Mouse (Mus musculus): ENCODE measurements around the gene Wwtr1. TPM values are rescaled to one million over a fixed set of nuclear protein-coding genes. Genes with fewer than 3 reads are reported as not detected.

The Wwtr1 gene
- 12.9 TPM for polyA plus RNA-seq (2014; fragmentation: Illumina TruSeq; extraction: RNeasy Lipid Tissue Mini Kit (QIAGEN cat#74804); ENCODE audit: low read depth, low replicate concordance)

GRCm38 (mm10) chr3:57575660-57576055 is at the start of gene Wwtr1:
Gene Wwtr1, minus strand, starts transcription at chr3:57575910.

GRCm38 (mm10) chr3:57425089-57425730 is 150.5 kb downstream of the Wwtr1 start, which contains the start of gene Tm4sf4:
Gene Tm4sf4, plus strand, starts transcription at chr3:57425314.

Other genes with a start within 250 kb of the Wwtr1 start
- gene Tm4sf4, start 150.6 kb downstream of the Wwtr1 start, polyA plus RNA-seq (2014; fragmentation: Illumina TruSeq; extraction: RNeasy Lipid Tissue Mini Kit (QIAGEN cat#74804); ENCODE audit: low read depth, low replicate concordance) = 63.3 TPM
- 14.4 TPM for gene Commd2, start 75.8 kb upstream of the Wwtr1 start, polyA plus RNA-seq (2014; fragmentation: Illumina TruSeq; extraction: RNeasy Lipid Tissue Mini Kit (QIAGEN cat#74804); ENCODE audit: low read depth, low replicate concordance)
- 0.58 TPM for gene Ankub1, start 116.9 kb upstream of the Wwtr1 start, polyA plus RNA-seq (2014; fragmentation: Illumina TruSeq; extraction: RNeasy Lipid Tissue Mini Kit (QIAGEN cat#74804); ENCODE audit: low read depth, low replicate concordance)
- gene Rnf13, start 160.2 kb upstream of the Wwtr1 start, polyA plus RNA-seq (2014; fragmentation: Illumina TruSeq; extraction: RNeasy Lipid Tissue Mini Kit (QIAGEN cat#74804); ENCODE audit: low read depth, low replicate concordance) = 411 TPM